Mouse (Mus musculus) G1E (cell line): ENCODE measurements around the gene Zc3h18. TPM values are rescaled to one million over a fixed set of nuclear protein-coding genes. Genes with fewer than 3 reads are reported as not detected.

Experiments used
- ATAC-seq: 2 replicates; pipeline ENCODE4 v1.8.0; 2016; ENCODE audit warnings: mild to moderate bottlenecking; ENCODE audit not compliant: insufficient number of reproducible peaks, poor library complexity, low FRiP score, severe bottlenecking; ENCODE audit errors: extremely low read depth
- DNase-seq: peaks from one replicate; pipeline ENCODE4 v3.0.0; 2012; ENCODE audit warnings: low spot score
- H3K27me3 ChIP-seq: 2 replicates; pipeline ENCODE4 v1.6.1; 2012; ENCODE audit warnings: mild to moderate bottlenecking, low read length, inconsistent platforms; ENCODE audit not compliant: insufficient read depth
- H3K36me3 ChIP-seq: replicated peaks from 2 replicates; pipeline ENCODE3; 2012; ENCODE audit warnings: mild to moderate bottlenecking, inconsistent platforms
- H3K4me1 ChIP-seq: 2 replicates; pipeline ENCODE4 v1.6.1; 2012; ENCODE audit warnings: low read depth, low read length, inconsistent platforms, mixed read lengths; ENCODE audit not compliant: insufficient read depth
- H3K4me3 ChIP-seq: 2 replicates; pipeline ENCODE4 v1.5.1; 2012; ENCODE audit warnings: low read depth, mild to moderate bottlenecking, inconsistent platforms, low read length, moderate library complexity, mixed read lengths
- H3K9me3 ChIP-seq: replicated peaks from 2 replicates; pipeline ENCODE4 v1.6.1; 2012; ENCODE audit warnings: inconsistent platforms
- CTCF ChIP-seq: IDR thresholded peaks from 2 replicates; pipeline ENCODE4 v1.5.1; 2012; ENCODE audit warnings: low read depth, low read length, inconsistent platforms, mixed read lengths
- GATA1 ChIP-seq: IDR thresholded peaks from 2 replicates; pipeline ENCODE4 v1.6.1; 2012; ENCODE audit warnings: borderline replicate concordance, low read length, inconsistent platforms, mixed read lengths
- GATA2 ChIP-seq: IDR thresholded peaks from 2 replicates; pipeline ENCODE4 v1.6.1; 2012; ENCODE audit warnings: low read depth, low read length, inconsistent platforms, borderline replicate concordance
- POLR2AphosphoS5 ChIP-seq: IDR thresholded peaks from 2 replicates; pipeline ENCODE4 v1.6.1; 2012; ENCODE audit warnings: low read depth, low read length, inconsistent platforms; ENCODE audit not compliant: insufficient replicate concordance
- TAL1 ChIP-seq: conservative IDR thresholded peaks from 2 replicates; pipeline ENCODE4 v1.6.1; 2012; ENCODE audit warnings: low read depth, low read length, inconsistent platforms, mixed read lengths
- polyA plus RNA-seq: library from polyadenylated mRNA; stranded (reverse); fragments of >175 nt; gene quantifications from 2 replicates; pipeline ENCODE4 v1.2.3, GENCODE M21; 2012
- total RNA-seq, 2 experiments: library from RNA; stranded (forward) in 1 of 2; stranded (reverse) in 1 of 2; fragments of 200-1000 nt in 1 of 2; fragments of >200 nt in 1 of 2; fragmentation: Nextera tagmentation in 1 of 2; gene quantifications; 2 replicates each; pipeline ENCODE4 v1.2.3; 2014 to 2017

Zc3h18 gene
- 40.3 and 45.8 TPM in 2 replicates for total RNA-seq (2014; fragmentation: Nextera tagmentation)
- total RNA-seq (2017): 52.7 and 58.4 TPM in 2 replicates
- polyA plus RNA-seq: 134 and 143 TPM in 2 replicates

GRCm38 (mm10) chr8:122376365-122377231, at the start of gene Zc3h18:
Gene Zc3h18, plus strand, starts transcription at chr8:122376609.
- ATAC-seq: peak; percentile 82
- peak; percentile 95 for DNase-seq
- no peak for TF ChIP-seq TAL1
- TF ChIP-seq CTCF: no peak
- TF ChIP-seq POLR2AphosphoS5: no peak
- no peak for TF ChIP-seq GATA1
- no peak for TF ChIP-seq GATA2
- Histone ChIP-seq H3K9me3 (no peaks in the 10 kb centered on the region), H3K36me3 (peaks cover 56% of the 10 kb centered on the region), H3K27me3 (no peaks in the 10 kb centered on the region), H3K4me3 (peak within 1 kb of the TSS; percentile 92), H3K4me1 (peaks cover 46% of the 10 kb centered on the region)

- peaks cover 98% of the 10 kb centered on the region for H3K36me3 ChIP-seq
- TF ChIP-seq TAL1 (no peak), GATA2 (no peak), GATA1 (no peak), CTCF (no peak), POLR2AphosphoS5 (no peak; the same call in 1 of the 2 replicates)
Measured at GRCm38 (mm10) chr8:122329072-122329471, 47.3 kb upstream of the Zc3h18 start.

GRCm38 (mm10) chr8:122329553-122330239, 46.7 kb upstream of the Zc3h18 start:
- Histone ChIP-seq H3K4me1 (peaks cover 88% of the 10 kb centered on the region), H3K27me3 (peaks cover 10% of the 10 kb centered on the region; the same call in 1 of the 2 replicates), H3K36me3 (peaks cover 98% of the 10 kb centered on the region), H3K9me3 (peaks cover 13% of the 10 kb centered on the region), H3K4me3 (peak overlapping the region; percentile 61; the same call in 1 of the 2 replicates)
- DNase-seq (no peak), ATAC-seq (no peak)
- no peak for TF ChIP-seq GATA1
- TF ChIP-seq CTCF: no peak
- no peak for TF ChIP-seq POLR2AphosphoS5
- no peak for TF ChIP-seq GATA2
- TF ChIP-seq TAL1: no peak

More at GRCm38 (mm10) chr8:122329072-122329471, 47.3 kb upstream of the Zc3h18 start:
- no peak for DNase-seq
- H3K9me3 ChIP-seq: peaks cover 7% of the 10 kb centered on the region
- no peak overlapping the region; the same call in 1 of the 2 replicates for H3K4me3 ChIP-seq
- peaks cover 90% of the 10 kb centered on the region for H3K4me1 ChIP-seq
- ATAC-seq: no peak
- H3K27me3 ChIP-seq: peaks cover 10% of the 10 kb centered on the region; the same call in 1 of the 2 replicates

GRCm38 (mm10) chr8:122330446-122331133, 45.8 kb upstream of the Zc3h18 start:
- Histone ChIP-seq H3K27me3 (peaks cover 12% of the 10 kb centered on the region; the same call in 1 of the 2 replicates), H3K9me3 (peaks cover 22% of the 10 kb centered on the region), H3K4me3 (peak overlapping the region; percentile 17; the same call in 1 of the 2 replicates), H3K4me1 (peaks cover 81% of the 10 kb centered on the region), H3K36me3 (peaks cover 98% of the 10 kb centered on the region)
- DNase-seq (no peak), ATAC-seq (no peak)
- TF ChIP-seq POLR2AphosphoS5 (no peak), TAL1 (no peak), CTCF (no peak), GATA2 (no peak), GATA1 (no peak)

- TF ChIP-seq GATA1 (no peak), CTCF (no peak), TAL1 (no peak), POLR2AphosphoS5 (no peak), GATA2 (no peak)
- Histone ChIP-seq H3K36me3 (peaks cover 98% of the 10 kb centered on the region), H3K4me1 (peaks cover 75% of the 10 kb centered on the region), H3K27me3 (peaks cover 14% of the 10 kb centered on the region; the same call in 1 of the 2 replicates), H3K4me3 (no peak overlapping the region), H3K9me3 (peaks cover 27% of the 10 kb centered on the region)
- ATAC-seq (no peak), DNase-seq (no peak)
Measured at GRCm38 (mm10) chr8:122331134-122331523, 45.3 kb upstream of the Zc3h18 start.
